Mouse (Mus musculus): ENCODE measurements around the gene Txndc11. TPM values are rescaled to one million over a fixed set of nuclear protein-coding genes. Genes with fewer than 3 reads are reported as not detected.

Gene Txndc11
- total and polyA plus RNA-seq, 3 experiments, result 24.9 to 33.7 TPM; not detected in 1

DNA sequence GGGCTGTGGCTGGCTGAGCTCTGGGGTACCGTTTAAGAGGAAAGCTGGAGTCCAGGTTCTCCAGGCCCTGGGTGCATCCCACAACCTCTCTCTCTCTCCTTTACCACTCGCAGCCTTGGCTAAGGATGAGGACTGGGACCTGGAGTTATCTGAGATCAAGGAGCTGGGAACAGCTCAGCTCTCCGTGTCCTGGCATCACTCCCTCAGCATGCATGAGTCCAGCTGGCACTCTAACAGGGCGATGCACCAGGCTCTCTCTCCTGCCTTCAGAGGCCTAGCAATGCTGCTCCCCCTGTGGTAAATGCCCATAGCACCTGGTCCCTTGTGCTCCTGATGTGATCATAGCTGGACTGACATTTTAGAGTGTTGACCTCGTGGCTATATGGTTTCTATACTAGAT, 63.3 kb downstream of the Txndc11 start:
- Histone ChIP-seq H3K27me3 (ENCODE audit: control insufficient read depth in 1 of 2, insufficient read depth in 2 of 2, low read length in 2 of 2) (no peaks in the 10 kb centered on the region), H3K4me3 (ENCODE audit: control insufficient read depth in 1 of 2, insufficient read depth in 1 of 2, low read depth in 2 of 2, low read length in 2 of 2) (no peak overlapping the region), H3K9me3 (replicated peaks; ENCODE audit: insufficient read depth, low read length) (no peaks in the 10 kb centered on the region), H3K9ac (ENCODE audit: control insufficient read depth, low read depth, low read length, poor library complexity, severe bottlenecking) (no peak overlapping the region), H3K4me1 (ENCODE audit: control insufficient read depth in 1 of 2, insufficient read depth in 2 of 2, low read length in 2 of 2) (peaks cover 0 to 3% of the 10 kb centered on the region in 2 experiments; a peak in 1 of 4 replicates), H3K27ac (ENCODE audit: control insufficient read depth, low read depth, low read length) (no peak overlapping the region), H3K79me2 (ENCODE audit: control insufficient read depth, insufficient read depth, low read length, poor library complexity) (no peaks in the 10 kb centered on the region), H3K36me3 (ENCODE audit: control insufficient read depth in 1 of 2, insufficient read depth in 2 of 2, low read length in 2 of 2) (peaks cover 0 to 2% of the 10 kb centered on the region in 2 experiments; a peak in 2 of 4 replicates)
- DNase-seq (ENCODE audit: low read depth, low spot score), result no peak
- TF ChIP-seq CHD2 (IDR thresholded peaks at IDR 0.05; ENCODE audit: low read length) (no peak), TCF12 (IDR thresholded peaks at IDR 0.05; ENCODE audit: low read depth, low read length) (no peak), ELF1 (IDR thresholded peaks at IDR 0.05; ENCODE audit: low read depth, low read length) (no peak), RCOR1 (IDR thresholded peaks at IDR 0.05; ENCODE audit: low read depth, low read length) (no peak), POLR2AphosphoS5 (IDR thresholded peaks at IDR 0.05; ENCODE audit: borderline replicate concordance, low read depth, low read length) (no peak), MAFK (IDR thresholded peaks at IDR 0.05; ENCODE audit: borderline replicate concordance, low read depth, low read length) (no peak), TBP (IDR thresholded peaks at IDR 0.05; ENCODE audit: low read depth, low read length) (no peak), USF1 (IDR thresholded peaks at IDR 0.05; ENCODE audit: low read depth, low read length) (no peak), KAT2A (conservative IDR thresholded peaks at IDR 0.05; ENCODE audit: low read depth, low read length) (no peak), CHD1 (IDR thresholded peaks at IDR 0.05; ENCODE audit: low read depth, low read length) (no peak), ZMIZ1 (IDR thresholded peaks at IDR 0.05; ENCODE audit: low read depth, low read length) (no peak), MYB (IDR thresholded peaks at IDR 0.05; ENCODE audit: low read depth, low read length) (no peak), GATA1 (IDR thresholded peaks at IDR 0.05; ENCODE audit: low read depth, low read length) (no peak), GABPA (IDR thresholded peaks at IDR 0.05; ENCODE audit: low read depth, low read length) (no peak)

DNA sequence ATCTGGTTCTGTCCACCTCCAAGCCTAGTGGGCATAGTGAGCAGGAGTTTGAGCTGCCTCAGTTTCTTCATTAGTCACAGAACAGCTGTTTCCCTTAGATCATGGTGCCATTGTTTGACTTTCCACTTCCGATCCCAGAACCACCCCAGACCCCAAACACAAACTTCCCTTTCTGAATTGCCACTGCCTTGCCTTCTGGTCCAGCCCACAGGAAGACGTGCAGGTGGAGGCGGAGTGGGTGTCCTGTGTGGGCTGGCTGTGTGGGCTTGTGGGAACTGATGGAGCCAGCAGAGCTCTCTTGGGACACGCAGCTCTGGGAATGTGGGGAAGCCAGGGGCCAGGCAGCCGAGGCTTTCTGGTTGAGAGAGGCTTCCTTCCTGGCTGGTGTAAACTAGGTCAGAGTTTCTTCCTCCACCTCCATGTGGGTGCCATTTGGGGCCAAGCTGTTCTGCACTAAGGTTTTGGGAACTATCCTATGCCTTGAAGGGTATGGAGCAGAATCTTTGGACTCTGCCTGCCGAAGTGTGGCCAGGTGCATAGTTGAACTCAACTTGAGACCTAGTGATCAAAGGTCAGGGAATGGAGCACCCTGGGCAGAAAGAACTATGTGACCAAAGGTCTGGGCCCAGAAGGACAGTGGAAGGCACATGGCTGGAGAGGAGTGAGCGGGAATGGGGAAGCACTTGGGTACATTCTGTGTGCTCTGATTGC, 64.6 kb downstream of the Txndc11 start:
- Histone ChIP-seq H3K9ac (ENCODE audit: control insufficient read depth, low read depth, low read length, poor library complexity, severe bottlenecking) (no peak overlapping the region), H3K4me3 (ENCODE audit: control insufficient read depth in 1 of 2, insufficient read depth in 1 of 2, low read depth in 2 of 2, low read length in 2 of 2) (no peak overlapping the region), H3K36me3 (ENCODE audit: control insufficient read depth in 1 of 2, insufficient read depth in 2 of 2, low read length in 2 of 2) (peaks cover 2 to 5% of the 10 kb centered on the region in 2 experiments; a peak in 2 of 4 replicates), H3K4me1 (ENCODE audit: control insufficient read depth in 1 of 2, insufficient read depth in 2 of 2, low read length in 2 of 2) (peaks cover 0 to 10% of the 10 kb centered on the region in 2 experiments; a peak in 1 of 4 replicates), H3K9me3 (replicated peaks; ENCODE audit: insufficient read depth, low read length) (no peaks in the 10 kb centered on the region), H3K79me2 (ENCODE audit: control insufficient read depth, insufficient read depth, low read length, poor library complexity) (no peaks in the 10 kb centered on the region), H3K27me3 (ENCODE audit: control insufficient read depth in 1 of 2, insufficient read depth in 2 of 2, low read length in 2 of 2) (no peaks in the 10 kb centered on the region), H3K27ac (ENCODE audit: control insufficient read depth, low read depth, low read length) (no peak overlapping the region)
- TF ChIP-seq USF2 (IDR thresholded peaks at IDR 0.05; ENCODE audit: borderline replicate concordance in 1 of 2, insufficient read depth in 1 of 2, low read depth in 1 of 2, low read length in 2 of 2) (no peak), MYB (IDR thresholded peaks at IDR 0.05; ENCODE audit: low read depth, low read length) (no peak), ETS1 (IDR thresholded peaks at IDR 0.05; ENCODE audit: low read depth, low read length) (no peak)
- DNase-seq (ENCODE audit: low read depth, low spot score), result no peak
